Mouse (Mus musculus) brown adipose tissue, adult 24 weeks (tissue): ENCODE measurements around the gene Mrps12. TPM values are rescaled to one million over a fixed set of nuclear protein-coding genes. Genes with fewer than 3 reads are reported as not detected.
A peak's percentile ranks its signal among the peaks of the same experiment; 100 is the strongest.

ENCODE experiments used
- H3K27ac ChIP-seq: fragments of 200-500 bp; replicated peaks from 2 replicates; pipeline ENCODE4 v1.5.1; 2012; ENCODE audit warnings: low read depth, mild to moderate bottlenecking, low read length
- H3K4me1 ChIP-seq: fragments of 200-500 bp; 2 replicates; pipeline ENCODE4 v1.6.1; 2012; ENCODE audit warnings: low read length, mixed read lengths; ENCODE audit not compliant: control insufficient read depth, insufficient read depth, insufficient read length
- H3K4me3 ChIP-seq: fragments of 200-500 bp; 2 replicates; pipeline ENCODE4 v1.5.1; 2012; ENCODE audit warnings: low read depth, mild to moderate bottlenecking, low read length, moderate library complexity; ENCODE audit not compliant: insufficient read depth
- polyA plus RNA-seq: library from polyadenylated mRNA; stranded (reverse); fragments of >200 nt; gene quantifications from 2 replicates; pipeline ENCODE4 v1.2.4, GENCODE M21; 2012; ENCODE audit not compliant: missing spikeins, insufficient read depth, insufficient read length

The Mrps12 gene
- polyA plus RNA-seq, 1 experiment: 106 TPM

DNA sequence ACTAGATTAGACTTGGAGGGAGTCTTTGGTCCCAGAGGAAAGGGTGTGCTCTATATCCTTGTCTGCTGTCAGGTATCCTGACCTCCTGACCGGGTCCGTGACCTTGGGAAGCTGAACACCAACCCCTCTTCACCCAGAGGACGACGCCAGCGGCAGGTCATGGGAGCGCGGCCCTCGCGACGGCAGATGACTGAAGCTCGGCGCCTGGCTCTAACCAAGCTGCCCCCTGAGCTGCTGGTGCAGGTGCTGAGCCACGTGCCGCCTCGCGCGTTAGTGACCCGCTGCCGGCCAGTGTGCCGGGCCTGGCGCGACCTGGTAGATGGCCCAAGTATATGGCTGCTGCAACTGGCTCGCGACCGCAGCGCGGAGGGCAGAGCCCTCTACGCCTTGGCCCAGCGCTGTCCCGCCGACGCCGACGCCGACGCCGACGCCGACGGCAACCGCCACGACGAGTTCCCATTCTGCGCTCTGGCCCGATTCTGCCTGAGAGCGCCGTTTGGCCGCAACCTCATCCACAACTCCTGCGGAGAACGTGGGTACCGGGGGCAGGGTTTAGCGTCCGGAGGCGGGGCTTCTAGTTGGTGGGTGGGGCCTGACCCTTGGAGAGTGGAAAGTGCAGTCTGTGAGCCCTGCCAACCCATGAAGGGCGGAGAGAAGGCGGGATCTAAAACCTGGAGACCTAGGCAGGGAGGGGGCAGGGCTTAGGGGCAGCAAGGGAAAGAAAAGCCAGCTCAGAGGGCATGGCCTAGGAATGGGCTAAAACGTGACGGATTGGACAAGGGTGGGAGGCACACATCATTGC, 9.1 kb downstream of the Mrps12 start:
- Histone ChIP-seq H3K4me3 (peak overlapping the region; percentile 19), H3K4me1 (no peaks in the 10 kb centered on the region)

GRCm38 (mm10) chr7:28727649-28728340, 13.8 kb downstream of the Mrps12 start:
- Histone ChIP-seq H3K27ac (no peak overlapping the region), H3K4me1 (no peaks in the 10 kb centered on the region), H3K4me3 (no peak overlapping the region)

More for the DNA sequence above, 9.1 kb downstream of the Mrps12 start:
- no peak overlapping the region for H3K27ac ChIP-seq

GRCm38 (mm10) chr7:28726600-28726999, 15.0 kb downstream of the Mrps12 start:
- Histone ChIP-seq H3K27ac (no peak overlapping the region), H3K4me1 (no peaks in the 10 kb centered on the region), H3K4me3 (no peak overlapping the region)

DNA sequence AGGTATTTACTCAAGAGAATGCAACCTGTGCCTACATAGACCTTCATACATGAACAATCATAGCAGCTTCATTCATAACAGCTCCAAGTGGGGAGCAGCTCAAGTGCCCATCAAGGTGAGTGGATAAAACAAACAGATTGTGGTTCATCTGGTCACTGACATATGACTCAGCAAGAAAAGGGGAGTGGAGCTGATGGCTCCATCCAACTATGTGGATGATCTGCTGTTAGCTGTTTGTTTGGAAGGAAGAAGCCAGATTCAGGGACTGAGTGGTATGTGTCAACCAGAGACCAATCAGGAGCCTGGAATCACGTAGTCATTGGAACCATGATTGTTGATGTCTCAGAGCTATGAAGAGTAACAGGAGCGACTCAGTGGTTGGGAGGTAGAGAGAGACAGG, 17.0 kb downstream of the Mrps12 start:
- H3K4me3 ChIP-seq: no peak overlapping the region
- no peaks in the 10 kb centered on the region for H3K4me1 ChIP-seq
- H3K27ac ChIP-seq: no peak overlapping the region

- Histone ChIP-seq H3K4me3 (no peak overlapping the region), H3K27ac (no peak overlapping the region), H3K4me1 (no peaks in the 10 kb centered on the region)
These were observed 19.5 kb downstream of the Mrps12 start for GRCm38 (mm10) chr7:28722079-28722478.

- Histone ChIP-seq H3K4me3 (no peak overlapping the region), H3K4me1 (no peaks in the 10 kb centered on the region), H3K27ac (no peak overlapping the region)
These were observed 20.7 kb downstream of the Mrps12 start for GRCm38 (mm10) chr7:28720753-28721537.

GRCm38 (mm10) chr7:28719650-28720049, 22.0 kb downstream of the Mrps12 start:
- H3K4me1 ChIP-seq: no peaks in the 10 kb centered on the region
- no peak overlapping the region for H3K27ac ChIP-seq
- H3K4me3 ChIP-seq: no peak overlapping the region

DNA sequence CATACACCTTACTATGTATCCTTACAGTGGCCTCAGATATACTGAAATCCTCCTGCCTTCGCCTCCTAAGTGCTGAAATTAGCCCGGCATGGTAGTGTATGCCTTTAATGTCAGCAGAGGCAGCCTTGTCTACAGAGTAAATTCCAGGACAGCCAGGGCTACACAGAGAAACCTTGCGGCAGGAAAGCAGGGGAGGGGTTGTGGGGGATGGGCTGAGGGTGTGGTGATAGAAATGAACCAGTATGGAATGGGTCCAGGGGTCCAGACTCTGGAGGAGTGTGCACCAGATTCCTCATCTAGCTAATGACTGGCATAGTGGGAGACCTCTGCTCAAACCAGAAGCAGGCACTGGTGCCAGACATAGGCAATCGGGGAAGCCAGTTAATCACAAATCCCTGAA, 22.5 kb downstream of the Mrps12 start:
- Histone ChIP-seq H3K4me1 (no peaks in the 10 kb centered on the region), H3K4me3 (no peak overlapping the region), H3K27ac (no peak overlapping the region)

- H3K4me3 ChIP-seq: no peak overlapping the region
- H3K4me1 ChIP-seq: no peaks in the 10 kb centered on the region
- no peak overlapping the region for H3K27ac ChIP-seq
These were observed 23.9 kb downstream of the Mrps12 start for GRCm38 (mm10) chr7:28717726-28718125.

- Histone ChIP-seq H3K27ac (no peak within 1 kb of the TSS), H3K4me3 (peak within 1 kb of the TSS; percentile 63), H3K4me1 (no peaks in the 10 kb centered on the region)
These were observed 24.9 kb downstream of the Mrps12 start, which contains the start of gene Fbxo17 for GRCm38 (mm10) chr7:28716590-28717281. TSS of gene Fbxo17 (plus strand) at chr7:28716804.

DNA sequence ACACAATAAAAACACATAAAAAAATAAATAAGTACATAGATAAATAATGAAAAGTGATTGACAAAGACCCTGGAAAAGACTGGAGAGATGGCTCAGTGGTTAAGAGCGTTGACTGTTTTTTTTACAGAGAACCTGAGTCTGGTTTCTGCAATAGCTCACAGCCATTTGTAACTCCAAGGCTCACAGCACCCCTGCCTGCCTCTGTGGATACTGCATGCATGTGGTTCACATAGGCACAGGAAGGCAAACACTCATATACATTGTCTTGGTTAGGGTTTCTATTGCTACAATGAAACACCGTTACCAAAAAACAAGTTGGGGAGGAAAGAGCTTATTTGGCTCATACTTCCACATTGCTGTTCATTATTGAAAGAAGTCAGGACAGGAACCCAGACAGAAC, 26.0 kb downstream of the Mrps12 start:
- H3K4me3 ChIP-seq: no peak overlapping the region
- H3K27ac ChIP-seq: no peak overlapping the region
- H3K4me1 ChIP-seq: no peaks in the 10 kb centered on the region

DNA sequence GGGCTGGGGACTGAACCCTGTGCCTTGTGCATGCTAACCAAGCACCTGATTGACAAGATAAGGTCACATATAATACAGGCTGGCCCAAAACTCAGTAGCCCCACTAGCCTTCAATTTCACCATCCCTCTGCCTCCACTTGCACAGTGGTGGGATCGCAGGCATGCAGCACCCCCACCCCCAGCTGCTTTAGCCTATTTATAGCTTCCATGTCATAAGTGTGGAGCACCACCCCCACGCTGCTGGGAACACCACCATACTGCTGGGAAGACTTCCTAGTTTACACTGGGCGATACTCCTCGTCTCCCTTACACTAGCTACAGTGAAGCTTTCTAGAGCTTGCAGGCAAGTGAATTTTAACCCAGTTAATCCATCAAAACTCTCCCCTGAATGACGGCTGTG, 27.0 kb downstream of the Mrps12 start:
- Histone ChIP-seq H3K4me1 (no peaks in the 10 kb centered on the region), H3K4me3 (no peak overlapping the region), H3K27ac (no peak overlapping the region)

GRCm38 (mm10) chr7:28710962-28711361, 30.7 kb downstream of the Mrps12 start:
- H3K27ac ChIP-seq: no peak overlapping the region
- H3K4me1 ChIP-seq: no peaks in the 10 kb centered on the region
- H3K4me3 ChIP-seq: no peak overlapping the region

DNA sequence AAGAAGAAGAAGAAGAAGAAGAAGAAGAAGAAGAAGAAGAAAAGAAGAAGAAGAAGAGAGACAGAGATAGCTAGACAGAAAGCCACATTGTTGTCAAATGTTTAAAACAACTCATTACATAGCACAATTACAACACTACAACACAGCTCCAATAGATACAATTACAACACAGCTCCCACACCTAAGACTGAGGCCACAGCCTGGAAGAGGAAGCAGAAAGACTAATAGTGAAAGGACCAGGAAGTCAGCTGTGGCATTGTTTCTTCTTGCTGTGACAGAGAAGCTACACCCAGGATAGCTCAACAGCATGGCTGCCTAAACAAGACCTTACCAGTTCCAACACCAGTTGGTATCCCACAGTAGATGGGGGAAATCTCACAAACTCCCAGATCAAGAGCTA, 32.2 kb downstream of the Mrps12 start:
- Histone ChIP-seq H3K4me1 (no peaks in the 10 kb centered on the region), H3K4me3 (no peak overlapping the region), H3K27ac (no peak overlapping the region)
